Mouse (Mus musculus): ENCODE measurements around the gene Gnai2. TPM values are rescaled to one million over a fixed set of nuclear protein-coding genes. Genes with fewer than 3 reads are reported as not detected.

Gene Gnai2
- polyA plus RNA-seq, 1 experiment from 2014 or later = 162 TPM

GRCm38 (mm10) chr9:107669480-107669945 lies 34.3 kb upstream of the Gnai2 start, which contains the start of gene Slc38a3:
Slc38a3 (minus strand) TSS chr9:107669530.
- H3K9ac ChIP-seq = no peak within 1 kb of the TSS
- H3K27ac ChIP-seq (replicated peaks) = 0 out of 2 replicates have a peak within 1 kb of the TSS, but pooled peaks have one; percentile 45
- no peaks in the 10 kb centered on the region for H3K9me3 ChIP-seq (replicated peaks)
- H3K36me3 ChIP-seq (replicated peaks) = no peaks in the 10 kb centered on the region
- peaks cover 22% of the 10 kb centered on the region for H3K4me1 ChIP-seq (replicated peaks)
- no peak within 1 kb of the TSS for H3K4me2 ChIP-seq
- 62% methylated on average over 9 of the region's 9 CpGs for WGBS (ENCODE audit: insufficient replicate concordance)
- peaks cover 79% of the 10 kb centered on the region for H3K27me3 ChIP-seq
- ATAC-seq (ENCODE audit: insufficient read depth) = no peak
- no peak within 1 kb of the TSS for H3K4me3 ChIP-seq (replicated peaks)

- Histone ChIP-seq H3K27me3 (peaks cover 77% of the 10 kb centered on the region), H3K27ac (replicated peaks) (no peak overlapping the region), H3K4me3 (replicated peaks) (no peak overlapping the region), H3K4me2 (no peak overlapping the region), H3K36me3 (replicated peaks) (no peaks in the 10 kb centered on the region), H3K9ac (no peak overlapping the region), H3K4me1 (replicated peaks) (peaks cover 19% of the 10 kb centered on the region), H3K9me3 (replicated peaks) (no peaks in the 10 kb centered on the region)
- WGBS (ENCODE audit: insufficient replicate concordance) = 59% methylated on average over 3 of the region's 3 CpGs
- ATAC-seq (ENCODE audit: insufficient read depth) = no peak
Observed at GRCm38 (mm10) chr9:107668916-107669315, 33.7 kb upstream of the Gnai2 start.

GRCm38 (mm10) chr9:107668011-107668410 lies 32.8 kb upstream of the Gnai2 start:
- Histone ChIP-seq H3K4me1 (replicated peaks) (peaks cover 18% of the 10 kb centered on the region), H3K9me3 (replicated peaks) (no peaks in the 10 kb centered on the region), H3K27me3 (peaks cover 81% of the 10 kb centered on the region), H3K27ac (replicated peaks) (peak overlapping the region; percentile 45), H3K9ac (no peak overlapping the region), H3K4me2 (peak overlapping the region; percentile 56), H3K36me3 (replicated peaks) (no peaks in the 10 kb centered on the region), H3K4me3 (replicated peaks) (no peak overlapping the region)
- 34% methylated on average over 8 of the region's 8 CpGs for WGBS (ENCODE audit: insufficient replicate concordance)
- no peak for ATAC-seq (ENCODE audit: insufficient read depth)

GRCm38 (mm10) chr9:107667219-107667618 lies 32.1 kb upstream of the Gnai2 start:
- peaks cover 18% of the 10 kb centered on the region for H3K4me1 ChIP-seq (replicated peaks)
- H3K27ac ChIP-seq (replicated peaks) = peak overlapping the region; percentile 45; the same call in 1 of the 2 replicates
- H3K27me3 ChIP-seq = peaks cover 84% of the 10 kb centered on the region
- 2% methylated on average over 24 of the region's 24 CpGs for WGBS (ENCODE audit: insufficient replicate concordance)
- H3K4me2 ChIP-seq = peak overlapping the region; percentile 56
- H3K9ac ChIP-seq = peak overlapping the region; percentile 45; the same call in 1 of the 2 replicates
- H3K36me3 ChIP-seq (replicated peaks) = no peaks in the 10 kb centered on the region
- H3K9me3 ChIP-seq (replicated peaks) = no peaks in the 10 kb centered on the region
- H3K4me3 ChIP-seq (replicated peaks) = peak overlapping the region; percentile 51
- ATAC-seq (ENCODE audit: insufficient read depth) = peak; percentile 80

- Histone ChIP-seq H3K4me2 (peak overlapping the region; percentile 56), H3K4me3 (replicated peaks) (peak overlapping the region; percentile 51), H3K4me1 (replicated peaks) (peaks cover 18% of the 10 kb centered on the region), H3K9ac (peak overlapping the region; percentile 45), H3K27me3 (peaks cover 84% of the 10 kb centered on the region), H3K9me3 (replicated peaks) (no peaks in the 10 kb centered on the region), H3K36me3 (replicated peaks) (no peaks in the 10 kb centered on the region), H3K27ac (replicated peaks) (0 out of 2 replicates have a peak overlapping the region, but pooled peaks have one; percentile 38)
- under 1% methylated on average over 30 of the region's 30 CpGs for WGBS (ENCODE audit: insufficient replicate concordance)
- 0 out of 2 replicates have a peak, but pooled peaks have one; percentile 3 for ATAC-seq (ENCODE audit: insufficient read depth)
Observed at GRCm38 (mm10) chr9:107666751-107667205, 31.6 kb upstream of the Gnai2 start.

- peaks cover 18% of the 10 kb centered on the region for H3K4me1 ChIP-seq (replicated peaks)
- no peaks in the 10 kb centered on the region for H3K36me3 ChIP-seq (replicated peaks)
- no peaks in the 10 kb centered on the region for H3K9me3 ChIP-seq (replicated peaks)
- no peak overlapping the region for H3K27ac ChIP-seq (replicated peaks)
- WGBS (ENCODE audit: insufficient replicate concordance) = 56% methylated on average over 7 of the region's 7 CpGs
- no peak overlapping the region for H3K9ac ChIP-seq
- peaks cover 72% of the 10 kb centered on the region for H3K27me3 ChIP-seq
- ATAC-seq (ENCODE audit: insufficient read depth) = no peak
- peak overlapping the region; percentile 56 for H3K4me2 ChIP-seq
- peak overlapping the region; percentile 51; the same call in 1 of the 2 replicates for H3K4me3 ChIP-seq (replicated peaks)
Observed at GRCm38 (mm10) chr9:107665308-107665707, 30.1 kb upstream of the Gnai2 start.

- Histone ChIP-seq H3K27ac (replicated peaks) (no peak overlapping the region), H3K4me2 (no peak overlapping the region)
- WGBS (ENCODE audit: insufficient replicate concordance) = 59% methylated on average over 9 of the region's 9 CpGs
Observed at GRCm38 (mm10) chr9:107663525-107663924, 28.4 kb upstream of the Gnai2 start.

GRCm38 (mm10) chr9:107662342-107662741 lies 27.2 kb upstream of the Gnai2 start:
- H3K4me2 ChIP-seq = no peak overlapping the region
- H3K36me3 ChIP-seq (replicated peaks) = 0 out of 2 replicates have a peak, but pooled peaks cover 2% of the 10 kb centered on the region
- no peak overlapping the region for H3K9ac ChIP-seq
- peaks cover 3% of the 10 kb centered on the region; the same call in 1 of the 2 replicates for H3K4me1 ChIP-seq (replicated peaks)
- 61% methylated on average over 8 of the region's 8 CpGs for WGBS (ENCODE audit: insufficient replicate concordance)
- no peaks in the 10 kb centered on the region for H3K9me3 ChIP-seq (replicated peaks)
- no peak for ATAC-seq (ENCODE audit: insufficient read depth)
- H3K27me3 ChIP-seq = peaks cover 47% of the 10 kb centered on the region
- no peak overlapping the region for H3K27ac ChIP-seq (replicated peaks)
- H3K4me3 ChIP-seq (replicated peaks) = no peak overlapping the region

More at GRCm38 (mm10) chr9:107663525-107663924, 28.4 kb upstream of the Gnai2 start:
- no peak for ATAC-seq (ENCODE audit: insufficient read depth)
- peaks cover 54% of the 10 kb centered on the region for H3K27me3 ChIP-seq
- no peaks in the 10 kb centered on the region for H3K9me3 ChIP-seq (replicated peaks)
- no peak overlapping the region for H3K9ac ChIP-seq
- no peaks in the 10 kb centered on the region for H3K36me3 ChIP-seq (replicated peaks)
- peaks cover 12% of the 10 kb centered on the region for H3K4me1 ChIP-seq (replicated peaks)
- no peak overlapping the region for H3K4me3 ChIP-seq (replicated peaks)

GRCm38 (mm10) chr9:107660777-107661176 lies 25.6 kb upstream of the Gnai2 start:
- Histone ChIP-seq H3K36me3 (replicated peaks) (0 out of 2 replicates have a peak, but pooled peaks cover 5% of the 10 kb centered on the region), H3K27me3 (peaks cover 31% of the 10 kb centered on the region), H3K9me3 (replicated peaks) (no peaks in the 10 kb centered on the region), H3K4me2 (no peak overlapping the region), H3K4me1 (replicated peaks) (peaks cover 5% of the 10 kb centered on the region; the same call in 1 of the 2 replicates), H3K9ac (no peak overlapping the region), H3K4me3 (replicated peaks) (no peak overlapping the region), H3K27ac (replicated peaks) (no peak overlapping the region)
- ATAC-seq (ENCODE audit: insufficient read depth) = no peak
- whole genome bisulfite sequencing (ENCODE audit: insufficient replicate concordance) = 57% methylated on average over 3 of the region's 3 CpGs

GRCm38 (mm10) chr9:107659961-107660360 lies 24.8 kb upstream of the Gnai2 start:
- 57% methylated on average over 3 of the region's 3 CpGs for WGBS (ENCODE audit: insufficient replicate concordance)
- ATAC-seq (ENCODE audit: insufficient read depth) = no peak
- no peaks in the 10 kb centered on the region for H3K9me3 ChIP-seq (replicated peaks)
- H3K4me2 ChIP-seq = no peak overlapping the region
- no peak overlapping the region for H3K4me3 ChIP-seq (replicated peaks)
- H3K36me3 ChIP-seq (replicated peaks) = 0 out of 2 replicates have a peak, but pooled peaks cover 5% of the 10 kb centered on the region
- H3K4me1 ChIP-seq (replicated peaks) = peaks cover 5% of the 10 kb centered on the region; the same call in 1 of the 2 replicates
- H3K9ac ChIP-seq = no peak overlapping the region
- H3K27ac ChIP-seq (replicated peaks) = no peak overlapping the region
- peaks cover 23% of the 10 kb centered on the region for H3K27me3 ChIP-seq

- no peaks in the 10 kb centered on the region for H3K9me3 ChIP-seq (replicated peaks)
- ATAC-seq (ENCODE audit: insufficient read depth) = no peak
- H3K36me3 ChIP-seq (replicated peaks) = 0 out of 2 replicates have a peak, but pooled peaks cover 5% of the 10 kb centered on the region
- peaks cover 5% of the 10 kb centered on the region; the same call in 1 of the 2 replicates for H3K4me1 ChIP-seq (replicated peaks)
- H3K4me3 ChIP-seq (replicated peaks) = no peak overlapping the region
- H3K27me3 ChIP-seq = peaks cover 19% of the 10 kb centered on the region; the same call in 1 of the 2 replicates
- 73% methylated on average over 10 of the region's 10 CpGs for WGBS (ENCODE audit: insufficient replicate concordance)
- no peak overlapping the region for H3K9ac ChIP-seq
- H3K27ac ChIP-seq (replicated peaks) = no peak overlapping the region
- no peak overlapping the region for H3K4me2 ChIP-seq
Observed at GRCm38 (mm10) chr9:107659551-107659950, 24.4 kb upstream of the Gnai2 start.

Measured in liver, embryonic 15.5 days (tissue).